Mouse (Mus musculus) cortical plate, adult 2 months (tissue): ENCODE data around the gene Krtap1-4.

Source experiments
- CTCF ChIP-seq: fragments of 200-500 bp; IDR thresholded peaks from 2 replicates; pipeline ENCODE4 v1.5.1; 2011; ENCODE audit warnings: mild to moderate bottlenecking, control low read depth, low read length; ENCODE audit not compliant: insufficient read depth; ENCODE audit errors: extremely low read depth
- POLR2A ChIP-seq: fragments of 200-500 bp; IDR thresholded peaks from 2 replicates; pipeline ENCODE4 v1.6.1; 2011; ENCODE audit warnings: mild to moderate bottlenecking, low read length, control low read depth; ENCODE audit not compliant: insufficient read depth; ENCODE audit errors: extremely low read depth

DNA sequence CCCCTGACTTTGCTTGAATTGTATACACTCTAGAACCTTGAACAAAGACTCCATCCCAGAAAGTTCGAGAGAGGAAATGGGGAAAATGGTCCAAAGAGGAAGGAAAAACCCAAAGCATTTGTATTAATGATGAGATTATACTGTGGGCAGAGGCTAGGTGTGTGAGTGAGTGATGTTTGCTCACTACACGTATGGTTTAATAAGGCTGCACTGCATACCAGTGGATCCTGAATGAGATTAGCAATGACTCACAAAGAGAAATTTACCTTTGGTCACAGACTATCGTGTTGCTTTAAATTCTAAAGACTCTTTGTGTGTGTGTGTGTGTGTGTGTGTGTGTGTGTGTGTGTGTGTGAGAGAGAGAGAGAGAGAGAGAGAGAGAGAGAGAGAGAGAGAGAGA lies 47.4 kb upstream of the Krtap1-4 start:
- no peak for TF ChIP-seq POLR2A
- no peak for TF ChIP-seq CTCF
